ENCODE assay signal across 8 mouse cellular contexts in genomic region chr7:144037966-144038669, GRCm38 (mm10). TPM values are rescaled to one million over a fixed set of nuclear protein-coding genes. Genes with fewer than 3 reads are reported as not detected.
DNase-seq lines count a peak whose midpoint lies in the region; ATAC-seq and TF ChIP-seq lines count a peak whose summit lies in the region.

No protein-coding gene starts in this region.

- no peak for ATAC-seq in limb, embryonic 14.5 days (ENCODE audit: low FRiP score, low read depth)
- ATAC-seq in embryonic facial prominence, embryonic 14.5 days (ENCODE audit: low read depth), result peak; percentile 91
- no peak for ATAC-seq in heart, embryonic 11.5 days (replicated peaks; ENCODE audit: insufficient number of reproducible peaks, low FRiP score, low TSS enrichment)
- no peak for ATAC-seq in erythroblast, adult 5-6 weeks (replicated peaks; ENCODE audit: low FRiP score, poor library complexity, severe bottlenecking)

- H3K9me3 ChIP-seq in limb, embryonic 14.5 days (ENCODE audit: control insufficient read depth, low read length), result no peaks in the 10 kb centered on the region
- no peaks in the 10 kb centered on the region for H3K9me3 ChIP-seq in limb, embryonic 10.5 days (replicated peaks)
- H3K9me3 ChIP-seq in embryonic facial prominence, embryonic 14.5 days (ENCODE audit: control insufficient read depth, low read length), result no peaks in the 10 kb centered on the region
- H3K9me3 ChIP-seq in heart, embryonic 11.5 days (replicated peaks; ENCODE audit: control insufficient read depth, low read length), result no peaks in the 10 kb centered on the region

- H3K36me3 ChIP-seq in limb, embryonic 14.5 days (ENCODE audit: control insufficient read depth, insufficient read depth, low read length), result no peaks in the 10 kb centered on the region
- no peaks in the 10 kb centered on the region for H3K36me3 ChIP-seq in limb, embryonic 10.5 days
- no peaks in the 10 kb centered on the region for H3K36me3 ChIP-seq in embryonic facial prominence, embryonic 14.5 days (ENCODE audit: control insufficient read depth, insufficient read depth, low read length)
- no peaks in the 10 kb centered on the region for H3K36me3 ChIP-seq in heart, embryonic 11.5 days (ENCODE audit: control insufficient read depth, insufficient read depth, low read length)

- TF ChIP-seq POLR2A in limb, embryonic 14.5 days (IDR thresholded peaks at IDR 0.05; ENCODE audit: borderline replicate concordance, extremely low read depth, insufficient read depth, insufficient read length), result no peak

- no peaks in the 10 kb centered on the region for H3K4me1 ChIP-seq in limb, embryonic 14.5 days (ENCODE audit: control insufficient read depth, insufficient read depth, low read length)
- H3K4me1 ChIP-seq in limb, embryonic 10.5 days, result 0 out of 2 replicates have a peak, but pooled peaks cover 2% of the 10 kb centered on the region
- H3K4me1 ChIP-seq in embryonic facial prominence, embryonic 14.5 days (ENCODE audit: control insufficient read depth, insufficient read depth, low read length), result peaks cover 5% of the 10 kb centered on the region; the same call in 1 of the 2 replicates
- peaks cover 14% of the 10 kb centered on the region for H3K4me1 ChIP-seq in heart, embryonic 11.5 days (ENCODE audit: control insufficient read depth, insufficient read depth, low read length)

- DNase-seq in limb, embryonic 14.5 days (ENCODE audit: low spot score), result peak; percentile 23
- no peak for DNase-seq in limb, embryonic 10.5 days (ENCODE audit: low spot score)
- DNase-seq in embryonic facial prominence, embryonic 14.5 days (ENCODE audit: low spot score), result peak; percentile 86
- peak; percentile 73 for DNase-seq in layer of hippocampus, adult 11-12 months (ENCODE audit: low spot score)
- DNase-seq in lung, postnatal 10 days, result peak; percentile 55
- DNase-seq in skeletal muscle tissue, adult 2 months (ENCODE audit: low read depth, low spot score), result peak; percentile 6

- no peak overlapping the region for H3K9ac ChIP-seq in limb, embryonic 14.5 days (ENCODE audit: low read depth, low read length, severe bottlenecking)
- H3K9ac ChIP-seq in embryonic facial prominence, embryonic 14.5 days (ENCODE audit: low read depth, low read length), result no peak overlapping the region
- H3K9ac ChIP-seq in heart, embryonic 11.5 days (ENCODE audit: low read depth, low read length), result no peak overlapping the region

- H3K27me3 ChIP-seq in limb, embryonic 14.5 days (ENCODE audit: control insufficient read depth, insufficient read depth, low read length), result no peaks in the 10 kb centered on the region
- H3K27me3 ChIP-seq in limb, embryonic 10.5 days (ENCODE audit: low read depth, poor library complexity, severe bottlenecking), result no peaks in the 10 kb centered on the region
- H3K27me3 ChIP-seq in embryonic facial prominence, embryonic 14.5 days (replicated peaks; ENCODE audit: control insufficient read depth, insufficient read depth, low read length), result no peaks in the 10 kb centered on the region
- H3K27me3 ChIP-seq in heart, embryonic 11.5 days (ENCODE audit: control insufficient read depth, insufficient read depth, low read length), result no peaks in the 10 kb centered on the region

- no peak overlapping the region for H3K4me3 ChIP-seq in limb, embryonic 14.5 days (replicated peaks; ENCODE audit: low read length)
- H3K4me3 ChIP-seq in limb, embryonic 10.5 days, result no peak overlapping the region
- H3K4me3 ChIP-seq in embryonic facial prominence, embryonic 14.5 days (ENCODE audit: low read depth, low read length), result no peak overlapping the region
- no peak overlapping the region for H3K4me3 ChIP-seq in heart, embryonic 11.5 days (ENCODE audit: low read depth, low read length)

- 64% methylated on average over 9 of the region's 9 CpGs for WGBS in limb, embryonic 14.5 days
- 82% methylated on average over 9 of the region's 9 CpGs for WGBS in limb, embryonic 10.5 days
- 22% methylated on average over 9 of the region's 9 CpGs for WGBS in embryonic facial prominence, embryonic 14.5 days
- 39% methylated on average over 9 of the region's 9 CpGs for WGBS in heart, embryonic 11.5 days (ENCODE audit: insufficient replicate concordance)

- H3K27ac ChIP-seq in limb, embryonic 14.5 days (replicated peaks; ENCODE audit: low read depth, low read length), result no peak overlapping the region
- no peak overlapping the region for H3K27ac ChIP-seq in limb, embryonic 10.5 days
- H3K27ac ChIP-seq in embryonic facial prominence, embryonic 14.5 days (replicated peaks; ENCODE audit: low read depth, low read length), result 0 out of 2 replicates have a peak overlapping the region, but pooled peaks have one; percentile 10
- H3K27ac ChIP-seq in heart, embryonic 11.5 days (ENCODE audit: low read depth, low read length), result 0 out of 2 replicates have a peak overlapping the region, but pooled peaks have one; percentile 46

- H3K4me2 ChIP-seq in limb, embryonic 14.5 days (replicated peaks; ENCODE audit: low read depth, low read length, severe bottlenecking), result no peak overlapping the region
- no peak overlapping the region for H3K4me2 ChIP-seq in embryonic facial prominence, embryonic 14.5 days (ENCODE audit: low read depth, low read length)
- 0 out of 2 replicates have a peak overlapping the region, but pooled peaks have one; percentile 0 for H3K4me2 ChIP-seq in heart, embryonic 11.5 days

RNA-seq across cellular contexts. Expression of gene Shank2, which starts 36.4 kb away (rescaled TPM):
- 0.81 and 0.89 TPM in 2 replicates for polyA plus RNA-seq in limb, embryonic 14.5 days (2012; rRNA removed)
- polyA plus RNA-seq in limb, embryonic 14.5 days (2014; fragmentation: Nextera tagmentation; extraction: Ambion mirVana), result 0.33 and 0.59 TPM in 2 replicates
- polyA plus RNA-seq in limb, embryonic 10.5 days (2016; fragmentation: Nextera tagmentation; extraction: Ambion mirVana), result 0.39 and 0.44 TPM in 2 replicates
- polyA plus RNA-seq in embryonic facial prominence, embryonic 14.5 days (2014; fragmentation: Nextera tagmentation; extraction: Ambion mirVana), result 0.72 and 1.0 TPM in 2 replicates
- polyA plus RNA-seq in heart, embryonic 11.5 days (2014; fragmentation: Nextera tagmentation; extraction: Ambion mirVana), result 0.20 and 0.40 TPM in 2 replicates
- not detected in 2 replicates for total RNA-seq in erythroblast, adult 5-6 weeks (2015; ENCODE audit: low replicate concordance)
- total RNA-seq in erythroblast, adult 5-6 weeks (2017; ENCODE audit: low replicate concordance), result not detected in 2 replicates

Comparison
In these comparisons a context has a peak if more than half of its experiments do, and no peak if none do; other contexts are left out.
1. H3K27ac ChIP-seq: peak in embryonic facial prominence, embryonic 14.5 days (single experiment) and heart, embryonic 11.5 days (single experiment); none in limb, embryonic 14.5 days (single experiment) and limb, embryonic 10.5 days (single experiment).